Mouse (Mus musculus): ENCODE data around the gene Ushbp1.

DNA sequence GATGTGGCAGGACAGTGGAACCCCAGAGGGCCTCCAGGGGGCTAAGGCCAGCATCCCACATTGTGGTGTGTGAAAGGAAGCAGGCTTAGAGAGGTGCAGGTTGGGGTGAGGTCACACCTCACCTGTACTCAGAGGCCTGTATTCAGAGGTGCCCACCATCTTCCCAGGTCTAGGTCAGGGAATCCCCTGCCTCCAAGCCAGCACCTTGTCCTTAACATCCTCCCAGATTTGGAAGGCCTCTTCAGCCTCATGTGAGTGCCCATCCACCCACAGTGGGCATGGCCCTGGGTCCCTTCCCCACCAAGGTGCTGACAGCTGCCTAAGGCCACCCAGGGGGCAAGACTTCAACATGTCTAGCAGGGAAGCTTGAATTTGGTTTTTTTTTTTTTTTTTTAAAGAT lies 5.9 kb upstream of the Ushbp1 start:
- no peak for TF ChIP-seq CTCF (IDR thresholded peaks at IDR 0.05; ENCODE audit: low read depth, low read length)
- TF ChIP-seq TAL1 (conservative IDR thresholded peaks at IDR 0.05; ENCODE audit: low read depth, low read length): no peak

Measured in G1E (cell line).